Mouse (Mus musculus) forebrain, embryonic 15.5 days (tissue): ENCODE measurements around the gene Oasl1. TPM values are rescaled to one million over a fixed set of nuclear protein-coding genes. Genes with fewer than 3 reads are reported as not detected.
"Not testable (repeated sequence)": the region's sequence is repeated elsewhere in the genome, so short reads cannot be mapped to it uniquely, and the experiment has no call there.

Experiments
- ATAC-seq: fragments of 200-750 bp; cut with Nextera tagmentation; replicated peaks from 2 replicates; pipeline ENCODE4 v1.8.0; 2017; ENCODE audit warnings: mild to moderate bottlenecking, moderate TSS enrichment, moderate library complexity
- H3K27ac ChIP-seq: fragments of 300-500 bp; sonication (generic); replicated peaks from 2 replicates; pipeline ENCODE4 v1.5.1; 2015; ENCODE audit warnings: mild to moderate bottlenecking, inconsistent platforms
- H3K27me3 ChIP-seq: fragments of 300-500 bp; sonication (generic); 2 replicates; pipeline ENCODE4 v1.6.1; 2015; ENCODE audit warnings: inconsistent platforms
- H3K36me3 ChIP-seq: fragments of 300-500 bp; sonication (generic); 2 replicates; pipeline ENCODE4 v1.6.1; 2015; ENCODE audit warnings: mild to moderate bottlenecking, inconsistent platforms
- H3K4me1 ChIP-seq: fragments of 300-500 bp; sonication (generic); 2 replicates; pipeline ENCODE4 v1.6.1; 2015; ENCODE audit warnings: inconsistent platforms
- H3K4me2 ChIP-seq: fragments of 300-500 bp; sonication (generic); replicated peaks from 2 replicates; pipeline ENCODE4 v1.6.1; 2015; ENCODE audit warnings: mild to moderate bottlenecking, inconsistent platforms
- H3K4me3 ChIP-seq: fragments of 300-500 bp; sonication (generic); 2 replicates; pipeline ENCODE4 v1.5.1; 2015; ENCODE audit warnings: mild to moderate bottlenecking, inconsistent platforms
- H3K9ac ChIP-seq: fragments of 300-500 bp; sonication (generic); replicated peaks from 2 replicates; pipeline ENCODE4 v1.6.1; 2015; ENCODE audit warnings: mild to moderate bottlenecking, inconsistent platforms
- H3K9me3 ChIP-seq: fragments of 300-500 bp; sonication (generic); 2 replicates; pipeline ENCODE4 v1.6.1; 2016; ENCODE audit warnings: inconsistent platforms
- WGBS: fragments of 180-500 bp; shearing (Covaris S2); methylation state at CpG from one replicate; pipeline ENCODE4 v1.1.7; 2015; ENCODE audit warnings: mixed read lengths; 5-methylcytosine and 5-hydroxymethylcytosine counted together
- polyA plus RNA-seq: library from polyadenylated mRNA; unstranded; fragments of >200 nt; fragmentation: Nextera tagmentation; extraction: Ambion mirVana; gene quantifications from 2 replicates; pipeline ENCODE4 v1.2.1, GENCODE M21; 2015

Oasl1 gene
- polyA plus RNA-seq, 1 experiment from 2014 or later, result 0.23 TPM

- H3K27ac ChIP-seq, result no peak overlapping the region
- H3K4me1 ChIP-seq, result no peaks in the 10 kb centered on the region
- no peak for ATAC-seq
- WGBS, result 77% methylated on average over 8 of the region's 8 CpGs
- H3K9ac ChIP-seq, result no peak overlapping the region
- H3K36me3 ChIP-seq, result no peaks in the 10 kb centered on the region
- no peaks in the 10 kb centered on the region for H3K9me3 ChIP-seq
- no peak overlapping the region for H3K4me2 ChIP-seq
- no peak overlapping the region for H3K4me3 ChIP-seq
- no peaks in the 10 kb centered on the region for H3K27me3 ChIP-seq
Observed at GRCm38 (mm10) chr5:114933206-114933605, 10.2 kb downstream of the Oasl1 start.

- no peaks in the 10 kb centered on the region for H3K27me3 ChIP-seq
- H3K4me1 ChIP-seq, result no peaks in the 10 kb centered on the region
- 19% methylated on average over 3 of the region's 3 CpGs for WGBS
- no peak overlapping the region for H3K4me3 ChIP-seq
- H3K27ac ChIP-seq, result no peak overlapping the region
- H3K36me3 ChIP-seq, result no peaks in the 10 kb centered on the region
- H3K4me2 ChIP-seq, result no peak overlapping the region
- H3K9ac ChIP-seq, result no peak overlapping the region
- H3K9me3 ChIP-seq, result 0 out of 2 replicates have a peak, but pooled peaks cover 4% of the 10 kb centered on the region
- ATAC-seq, result no peak
Observed at GRCm38 (mm10) chr5:114935838-114936237, 12.8 kb downstream of the Oasl1 start.

- H3K27me3 ChIP-seq, H3K36me3 ChIP-seq, H3K9ac ChIP-seq, H3K9me3 ChIP-seq, H3K4me1 ChIP-seq, H3K4me3 ChIP-seq, ATAC-seq, H3K27ac ChIP-seq: not testable (repeated sequence)
- 66% methylated on average over 3 of the region's 3 CpGs for WGBS
- 0 out of 2 replicates have a peak overlapping the region, but pooled peaks have one; percentile 65 for H3K4me2 ChIP-seq
Observed at GRCm38 (mm10) chr5:114941138-114941537, 18.1 kb downstream of the Oasl1 start.

- Histone ChIP-seq H3K27ac (peak within 1 kb of the TSS; percentile 93), H3K36me3 (peaks cover 16% of the 10 kb centered on the region), H3K9me3 (0 out of 2 replicates have a peak, but pooled peaks cover 4% of the 10 kb centered on the region), H3K9ac (peak within 1 kb of the TSS; percentile 90), H3K4me3 (peak within 1 kb of the TSS; percentile 92), H3K27me3 (no peaks in the 10 kb centered on the region), H3K4me1 (peaks cover 9% of the 10 kb centered on the region), H3K4me2 (peak within 1 kb of the TSS; percentile 65)
- peak; percentile 97 for ATAC-seq
- under 1% methylated on average over 39 of the region's 39 CpGs for WGBS
Observed at GRCm38 (mm10) chr5:114942074-114942765, 19.2 kb downstream of the Oasl1 start, which contains the start of gene 2210016L21Rik. TSS of gene 2210016L21Rik (plus strand) at chr5:114942158.

GRCm38 (mm10) chr5:114942766-114943130 lies 19.7 kb downstream of the Oasl1 start:
- Histone ChIP-seq H3K27me3 (no peaks in the 10 kb centered on the region), H3K9me3 (0 out of 2 replicates have a peak, but pooled peaks cover 4% of the 10 kb centered on the region), H3K4me2 (peak overlapping the region; percentile 65), H3K4me1 (peaks cover 9% of the 10 kb centered on the region), H3K36me3 (peaks cover 21% of the 10 kb centered on the region), H3K9ac (peak overlapping the region; percentile 90), H3K27ac (peak overlapping the region; percentile 93), H3K4me3 (peak overlapping the region; percentile 92)
- no peak for ATAC-seq
- 31% methylated on average over 4 of the region's 4 CpGs for WGBS

- Histone ChIP-seq H3K27ac (no peak overlapping the region), H3K4me2 (no peak overlapping the region), H3K9me3 (no peaks in the 10 kb centered on the region), H3K36me3 (peaks cover 41% of the 10 kb centered on the region), H3K4me1 (peaks cover 9% of the 10 kb centered on the region), H3K27me3 (no peaks in the 10 kb centered on the region), H3K9ac (no peak overlapping the region), H3K4me3 (no peak overlapping the region)
- WGBS, result 98% methylated on average over 10 of the region's 10 CpGs
- no peak for ATAC-seq
Observed at GRCm38 (mm10) chr5:114945072-114945471, 22.0 kb downstream of the Oasl1 start.

- WGBS, result 59% methylated on average over 6 of the region's 6 CpGs
- H3K27ac ChIP-seq, result no peak overlapping the region
Observed at GRCm38 (mm10) chr5:114948891-114949290, 25.9 kb downstream of the Oasl1 start.

GRCm38 (mm10) chr5:114949316-114949715 lies 26.3 kb downstream of the Oasl1 start:
- H3K36me3 ChIP-seq, result peaks cover 41% of the 10 kb centered on the region
- no peaks in the 10 kb centered on the region for H3K4me1 ChIP-seq
- ATAC-seq, result no peak
- WGBS, result 62% methylated on average over 5 of the region's 5 CpGs
- no peaks in the 10 kb centered on the region for H3K9me3 ChIP-seq
- no peaks in the 10 kb centered on the region for H3K27me3 ChIP-seq
- H3K4me3 ChIP-seq, result no peak overlapping the region
- H3K27ac ChIP-seq, result no peak overlapping the region; the same call in 1 of the 2 replicates
- no peak overlapping the region for H3K9ac ChIP-seq
- H3K4me2 ChIP-seq, result no peak overlapping the region

More at GRCm38 (mm10) chr5:114948891-114949290, 25.9 kb downstream of the Oasl1 start:
- Histone ChIP-seq H3K4me2 (no peak overlapping the region), H3K4me1 (no peaks in the 10 kb centered on the region), H3K4me3 (no peak overlapping the region), H3K36me3 (peaks cover 41% of the 10 kb centered on the region), H3K9me3 (no peaks in the 10 kb centered on the region), H3K27me3 (no peaks in the 10 kb centered on the region), H3K9ac (no peak overlapping the region)
- no peak for ATAC-seq

GRCm38 (mm10) chr5:114949812-114950211 lies 26.8 kb downstream of the Oasl1 start:
- Histone ChIP-seq H3K36me3 (peaks cover 41% of the 10 kb centered on the region), H3K9ac (no peak overlapping the region)

GRCm38 (mm10) chr5:114950669-114951068 lies 27.6 kb downstream of the Oasl1 start:
- ATAC-seq, result no peak
- no peak overlapping the region for H3K4me2 ChIP-seq

More at GRCm38 (mm10) chr5:114949812-114950211, 26.8 kb downstream of the Oasl1 start:
- ATAC-seq, result no peak
- Histone ChIP-seq H3K4me1 (no peaks in the 10 kb centered on the region), H3K4me2 (no peak overlapping the region), H3K4me3 (no peak overlapping the region), H3K9me3 (no peaks in the 10 kb centered on the region), H3K27me3 (no peaks in the 10 kb centered on the region), H3K27ac (no peak overlapping the region)
- 90% methylated on average over 9 of the region's 9 CpGs for WGBS

GRCm38 (mm10) chr5:114951279-114951880 lies 28.3 kb downstream of the Oasl1 start:
- WGBS, result 82% methylated on average over 21 of the region's 21 CpGs
- no peaks in the 10 kb centered on the region for H3K27me3 ChIP-seq

More at GRCm38 (mm10) chr5:114950669-114951068, 27.6 kb downstream of the Oasl1 start:
- WGBS, result 61% methylated on average over 12 of the region's 12 CpGs
- Histone ChIP-seq H3K27ac (no peak overlapping the region), H3K9ac (no peak overlapping the region), H3K4me1 (no peaks in the 10 kb centered on the region), H3K4me3 (no peak overlapping the region), H3K27me3 (no peaks in the 10 kb centered on the region), H3K9me3 (no peaks in the 10 kb centered on the region), H3K36me3 (peaks cover 41% of the 10 kb centered on the region)

GRCm38 (mm10) chr5:114953326-114953725 lies 30.3 kb downstream of the Oasl1 start:
- Histone ChIP-seq H3K27ac (no peak overlapping the region), H3K4me3 (no peak overlapping the region), H3K4me2 (no peak overlapping the region), H3K4me1 (no peaks in the 10 kb centered on the region), H3K9ac (no peak overlapping the region), H3K9me3 (no peaks in the 10 kb centered on the region), H3K27me3 (no peaks in the 10 kb centered on the region), H3K36me3 (peaks cover 15% of the 10 kb centered on the region)
- no peak for ATAC-seq
- WGBS, result 90% methylated on average over 14 of the region's 14 CpGs

More at GRCm38 (mm10) chr5:114951279-114951880, 28.3 kb downstream of the Oasl1 start:
- ATAC-seq, result no peak
- H3K9ac ChIP-seq, result no peak overlapping the region
- H3K9me3 ChIP-seq, result no peaks in the 10 kb centered on the region
- H3K4me1 ChIP-seq, result no peaks in the 10 kb centered on the region
- no peak overlapping the region for H3K4me3 ChIP-seq
- no peak overlapping the region for H3K27ac ChIP-seq
- H3K36me3 ChIP-seq, result peaks cover 34% of the 10 kb centered on the region
- H3K4me2 ChIP-seq, result no peak overlapping the region
